Mouse (Mus musculus) hindbrain, embryonic 12.5 days (tissue): ENCODE measurements around the gene Zfp219. TPM values are rescaled to one million over a fixed set of nuclear protein-coding genes. Genes with fewer than 3 reads are reported as not detected.

Experiments used
- ATAC-seq: fragments of 200-750 bp; cut with Nextera tagmentation; 2 replicates; pipeline ENCODE4 v1.8.0; 2017; ENCODE audit warnings: moderate TSS enrichment; ENCODE audit not compliant: low FRiP score
- H3K27ac ChIP-seq: fragments of 300-500 bp; sonication (generic); 2 replicates; pipeline ENCODE4 v1.5.1; 2016; ENCODE audit warnings: mild to moderate bottlenecking
- H3K27me3 ChIP-seq: fragments of 300-500 bp; sonication (generic); 2 replicates; pipeline ENCODE4 v1.6.1; 2016; ENCODE audit warnings: mild to moderate bottlenecking
- H3K36me3 ChIP-seq: fragments of 300-500 bp; sonication (generic); 2 replicates; pipeline ENCODE4 v1.6.1; 2016; ENCODE audit warnings: mild to moderate bottlenecking
- H3K4me1 ChIP-seq: fragments of 300-500 bp; sonication (generic); 2 replicates; pipeline ENCODE4 v1.6.1; 2016
- H3K4me2 ChIP-seq: fragments of 300-500 bp; sonication (generic); replicated peaks from 2 replicates; pipeline ENCODE4 v1.6.1; 2016; ENCODE audit warnings: mild to moderate bottlenecking
- H3K4me3 ChIP-seq: fragments of 300-500 bp; sonication (generic); 2 replicates; pipeline ENCODE4 v1.5.1; 2016; ENCODE audit warnings: mild to moderate bottlenecking
- H3K9ac ChIP-seq: fragments of 300-500 bp; sonication (generic); 2 replicates; pipeline ENCODE4 v1.6.1; 2016; ENCODE audit warnings: mild to moderate bottlenecking, moderate library complexity
- H3K9me3 ChIP-seq: fragments of 300-500 bp; sonication (generic); replicated peaks from 2 replicates; pipeline ENCODE4 v1.6.1; 2016; ENCODE audit warnings: mild to moderate bottlenecking
- WGBS: fragments of 180-500 bp; shearing (Covaris S2); methylation state at CpG from one replicate; pipeline ENCODE4 v1.1.7; 2016; 5-methylcytosine and 5-hydroxymethylcytosine counted together
- polyA plus RNA-seq: library from polyadenylated mRNA; unstranded; fragments of >200 nt; fragmentation: Nextera tagmentation; extraction: Ambion mirVana; gene quantifications from 2 replicates; pipeline ENCODE4 v1.2.1, GENCODE M21; 2016

The Zfp219 gene
- polyA plus RNA-seq, 1 experiment from 2014 or later = 71.7 TPM

DNA sequence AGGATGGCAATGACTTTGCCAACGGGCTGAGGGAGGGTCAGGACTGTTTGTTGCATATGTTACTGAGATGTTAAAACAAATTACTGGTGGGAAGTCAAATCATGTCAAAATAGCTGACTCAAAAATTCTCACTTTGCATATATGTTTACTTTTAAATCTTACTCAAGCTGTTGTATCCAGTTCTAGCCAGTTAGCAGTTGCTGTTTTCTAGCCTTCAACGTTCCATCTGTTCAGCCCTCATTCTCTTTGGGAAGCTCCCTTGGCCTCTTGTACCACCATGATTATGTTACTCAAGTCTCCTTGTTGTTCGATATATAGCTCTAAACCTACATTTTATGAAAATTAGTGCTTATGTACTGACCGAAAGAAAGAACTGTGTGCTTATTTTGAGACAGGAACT is 5.8 kb upstream of the Zfp219 start:
- WGBS = 85% methylated on average over 4 of the region's 4 CpGs
- Histone ChIP-seq H3K27ac (no peak overlapping the region), H3K4me2 (no peak overlapping the region), H3K36me3 (no peaks in the 10 kb centered on the region), H3K9ac (no peak overlapping the region), H3K4me3 (no peak overlapping the region), H3K4me1 (peaks cover 6% of the 10 kb centered on the region; the same call in 1 of the 2 replicates), H3K27me3 (no peaks in the 10 kb centered on the region), H3K9me3 (no peaks in the 10 kb centered on the region)
- ATAC-seq = no peak

DNA sequence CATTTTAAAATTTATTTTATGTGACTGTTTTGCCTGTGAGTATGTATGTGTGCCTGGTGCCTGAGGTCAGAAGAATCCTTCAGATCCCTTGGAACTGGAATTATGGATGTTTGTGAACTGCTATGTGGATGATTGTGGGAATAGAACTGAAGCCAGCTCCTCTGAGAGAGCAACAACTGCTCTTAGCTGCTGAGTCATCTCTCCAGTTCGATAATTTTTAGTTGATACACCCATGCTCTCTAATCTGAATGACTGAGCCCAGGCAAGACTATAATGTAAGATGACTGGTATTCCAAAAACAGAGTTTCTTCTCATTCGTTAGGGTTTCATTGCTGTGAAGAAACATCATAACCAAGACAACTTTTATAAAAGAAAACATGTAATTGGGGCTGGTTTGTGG is 3.6 kb upstream of the Zfp219 start:
- peaks cover 16% of the 10 kb centered on the region for H3K4me1 ChIP-seq
- WGBS = 92% methylated on average over 2 of the region's 2 CpGs
- H3K27me3 ChIP-seq = no peaks in the 10 kb centered on the region
- H3K9ac ChIP-seq = no peak overlapping the region
- H3K36me3 ChIP-seq = no peaks in the 10 kb centered on the region
- H3K27ac ChIP-seq = no peak overlapping the region
- H3K9me3 ChIP-seq = no peaks in the 10 kb centered on the region
- ATAC-seq = no peak
- no peak overlapping the region for H3K4me3 ChIP-seq
- no peak overlapping the region for H3K4me2 ChIP-seq

DNA sequence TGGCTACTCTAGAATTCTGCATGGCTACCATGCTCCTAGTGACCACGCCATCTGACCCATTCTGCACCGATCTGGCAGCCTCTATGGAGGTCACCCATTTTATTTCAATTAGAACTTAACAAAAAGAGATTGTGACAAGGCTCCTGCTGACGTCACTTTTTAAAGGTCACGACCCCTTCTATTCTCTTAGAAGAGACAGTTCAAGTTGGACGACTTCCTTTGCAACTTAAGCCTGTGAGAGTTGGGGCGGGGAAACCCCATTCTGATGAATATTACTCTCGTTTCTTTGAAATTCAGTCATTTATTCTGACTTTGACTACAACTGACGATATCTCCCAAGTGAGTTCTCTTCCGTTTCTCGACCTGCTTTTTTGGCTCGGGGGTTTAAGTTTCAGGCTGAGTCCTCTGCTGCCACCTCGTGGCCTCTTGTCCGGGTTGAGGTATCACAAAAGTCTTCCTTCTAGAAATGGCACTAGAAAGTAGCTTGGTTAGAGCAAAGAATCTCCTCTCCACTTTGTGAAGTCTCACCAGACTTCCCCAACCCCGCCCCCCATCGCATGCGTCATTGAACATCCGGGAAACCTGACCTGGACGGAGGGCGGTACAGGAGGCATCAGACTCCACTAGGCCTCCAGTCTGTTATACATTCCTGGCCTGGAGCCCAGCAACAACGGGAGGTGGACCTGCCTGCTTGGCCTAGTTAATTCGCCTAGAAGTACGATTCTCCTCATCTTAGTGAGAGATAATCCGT is 2.4 kb upstream of the Zfp219 start:
- peaks cover 26% of the 10 kb centered on the region for H3K4me1 ChIP-seq
- 0 out of 2 replicates have a peak overlapping the region, but pooled peaks have one; percentile 23 for H3K9ac ChIP-seq
- H3K27me3 ChIP-seq = no peaks in the 10 kb centered on the region
- 3% methylated on average over 23 of the region's 23 CpGs for WGBS
- ATAC-seq = no peak
- H3K36me3 ChIP-seq = no peaks in the 10 kb centered on the region
- H3K4me3 ChIP-seq = peak overlapping the region; percentile 12; the same call in 1 of the 2 replicates
- peak overlapping the region; percentile 79 for H3K27ac ChIP-seq
- H3K9me3 ChIP-seq = no peaks in the 10 kb centered on the region
- peak overlapping the region; percentile 46 for H3K4me2 ChIP-seq

DNA sequence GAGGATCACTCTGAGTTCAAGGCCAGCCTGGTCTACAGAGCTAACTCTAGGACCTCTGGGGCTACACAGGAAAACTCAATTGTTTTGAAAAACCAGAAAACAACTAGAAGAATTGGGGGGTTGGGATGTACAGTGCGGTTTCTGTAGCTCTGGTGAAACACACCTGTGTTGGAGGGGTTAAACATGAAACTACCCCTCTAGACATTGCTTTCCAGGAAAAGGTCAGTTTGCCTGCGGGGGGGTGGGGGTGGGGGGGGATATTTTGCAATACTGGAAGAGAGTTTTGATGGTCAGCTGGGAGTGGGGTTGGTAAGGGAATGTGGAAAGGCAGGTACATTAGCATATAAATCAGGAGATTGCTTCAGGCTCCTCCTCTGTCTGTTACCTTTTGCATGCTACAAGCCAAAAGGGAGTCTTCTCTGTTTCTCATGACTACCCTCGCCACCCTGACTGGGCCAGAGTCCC is 1.7 kb upstream of the Zfp219 start:
- Histone ChIP-seq H3K27me3 (no peaks in the 10 kb centered on the region), H3K36me3 (no peaks in the 10 kb centered on the region), H3K4me1 (peaks cover 26% of the 10 kb centered on the region), H3K9me3 (no peaks in the 10 kb centered on the region), H3K27ac (no peak overlapping the region), H3K4me2 (no peak overlapping the region), H3K4me3 (no peak overlapping the region), H3K9ac (0 out of 2 replicates have a peak overlapping the region, but pooled peaks have one; percentile 0)
- no peak for ATAC-seq
- 55% methylated on average over 3 of the region's 3 CpGs for WGBS

DNA sequence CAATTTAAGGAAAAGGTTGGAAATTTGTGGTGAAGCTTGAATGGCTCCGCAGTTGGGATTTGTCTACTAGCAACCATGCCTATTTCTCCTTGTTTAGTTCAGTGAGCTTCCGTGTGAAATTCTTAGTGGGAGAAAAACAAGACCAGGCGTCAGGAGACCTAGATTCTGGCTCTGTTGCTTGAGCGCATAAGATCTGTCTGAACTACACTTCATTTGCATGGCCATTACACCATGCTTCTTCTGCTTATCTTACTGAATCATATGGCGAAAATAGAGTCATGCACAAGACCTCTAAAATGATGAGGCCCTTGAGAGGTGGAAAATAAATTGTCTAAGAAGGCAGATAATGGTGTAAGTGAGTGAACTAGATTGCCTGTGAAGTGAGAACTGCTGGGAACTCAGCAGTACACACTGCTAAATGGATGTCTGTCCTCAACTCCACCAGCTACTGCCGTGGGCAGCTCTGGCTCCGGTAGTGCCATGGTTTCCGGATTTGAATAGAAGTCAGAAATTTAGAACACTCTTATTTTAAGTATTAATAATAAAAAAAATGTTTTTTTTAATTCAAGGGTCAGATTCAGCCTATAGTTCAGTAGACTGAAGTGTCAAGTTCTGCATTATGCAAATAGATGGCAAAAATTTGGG is 1.2 kb upstream of the Zfp219 start:
- Histone ChIP-seq H3K36me3 (no peaks in the 10 kb centered on the region), H3K27me3 (no peaks in the 10 kb centered on the region), H3K9ac (no peak overlapping the region), H3K4me1 (peaks cover 30% of the 10 kb centered on the region), H3K9me3 (no peaks in the 10 kb centered on the region), H3K4me3 (no peak overlapping the region), H3K27ac (no peak overlapping the region), H3K4me2 (no peak overlapping the region)
- 91% methylated on average over 8 of the region's 8 CpGs for WGBS
- no peak for ATAC-seq

DNA sequence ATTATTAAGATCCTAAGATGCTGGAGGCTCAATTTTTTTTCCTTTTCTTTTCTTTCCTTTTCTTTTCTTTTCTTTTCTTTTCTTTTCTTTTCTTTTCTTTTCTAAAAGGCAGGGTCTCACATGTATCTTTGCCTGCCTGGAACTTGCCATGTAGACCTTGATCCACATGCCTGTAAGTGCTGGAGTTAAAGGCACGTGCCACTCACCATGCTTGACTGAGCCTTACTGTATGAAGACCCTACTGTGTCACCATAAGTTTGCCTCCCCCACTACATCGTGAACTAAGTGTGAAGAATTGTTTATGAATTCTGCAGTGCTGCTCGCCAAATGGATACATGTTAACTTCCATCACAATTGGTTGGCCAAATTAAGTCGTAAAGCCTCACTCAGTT is 601 bp upstream of the Zfp219 start:
- no peak overlapping the region for H3K9ac ChIP-seq
- H3K9me3 ChIP-seq = no peaks in the 10 kb centered on the region
- H3K4me3 ChIP-seq = no peak overlapping the region
- H3K4me1 ChIP-seq = peaks cover 36% of the 10 kb centered on the region
- 71% methylated on average over 4 of the region's 4 CpGs for WGBS
- no peaks in the 10 kb centered on the region for H3K27me3 ChIP-seq
- H3K27ac ChIP-seq = peak overlapping the region; percentile 98; the same call in 1 of the 2 replicates
- no peak for ATAC-seq
- H3K4me2 ChIP-seq = peak overlapping the region; percentile 70
- no peaks in the 10 kb centered on the region for H3K36me3 ChIP-seq

DNA sequence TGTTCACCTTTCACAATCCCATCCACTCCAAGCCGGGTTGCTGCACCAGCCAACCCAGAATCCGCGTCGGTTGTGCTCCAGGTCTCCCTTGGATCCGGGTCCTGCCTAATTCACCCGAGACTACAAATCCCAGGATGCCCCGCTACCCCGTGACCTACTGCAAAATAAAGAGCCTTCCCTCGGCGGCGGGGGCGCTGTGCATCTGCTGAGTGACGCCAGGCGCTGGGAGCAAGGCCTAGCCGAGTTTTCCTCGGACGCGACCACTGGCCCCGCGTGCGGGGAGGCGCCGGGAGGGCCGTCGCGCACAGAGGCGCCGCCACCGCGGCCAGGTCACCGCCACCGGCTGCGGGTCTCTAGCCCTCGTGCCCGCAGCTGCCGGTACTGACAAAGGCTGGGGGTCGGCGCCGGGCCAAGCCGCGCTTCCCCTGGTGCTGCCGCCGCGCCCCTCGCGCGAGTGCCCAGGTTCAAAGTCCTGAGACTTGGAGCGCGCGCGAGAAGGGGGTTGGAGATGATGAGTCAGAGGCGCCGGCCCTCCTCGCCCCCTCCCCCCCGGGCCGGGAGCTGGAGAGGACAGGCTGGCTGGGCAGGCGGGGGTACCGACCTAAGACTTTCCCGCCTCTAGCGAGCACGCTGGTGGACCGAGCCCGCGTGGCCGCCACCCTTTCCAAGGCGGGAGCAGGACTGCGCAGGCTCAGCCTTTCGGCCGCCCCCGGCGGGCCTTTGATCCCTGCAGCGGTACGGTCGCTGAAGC is 768 bp downstream of the Zfp219 start:
- Histone ChIP-seq H3K4me2 (peak overlapping the region; percentile 70), H3K27ac (peak overlapping the region; percentile 98), H3K9me3 (no peaks in the 10 kb centered on the region), H3K4me3 (peak overlapping the region; percentile 55), H3K27me3 (no peaks in the 10 kb centered on the region), H3K4me1 (peaks cover 47% of the 10 kb centered on the region), H3K9ac (peak overlapping the region; percentile 86), H3K36me3 (no peaks in the 10 kb centered on the region)
- ATAC-seq = peak; percentile 92
- under 1% methylated on average over 73 of the region's 74 CpGs for WGBS

DNA sequence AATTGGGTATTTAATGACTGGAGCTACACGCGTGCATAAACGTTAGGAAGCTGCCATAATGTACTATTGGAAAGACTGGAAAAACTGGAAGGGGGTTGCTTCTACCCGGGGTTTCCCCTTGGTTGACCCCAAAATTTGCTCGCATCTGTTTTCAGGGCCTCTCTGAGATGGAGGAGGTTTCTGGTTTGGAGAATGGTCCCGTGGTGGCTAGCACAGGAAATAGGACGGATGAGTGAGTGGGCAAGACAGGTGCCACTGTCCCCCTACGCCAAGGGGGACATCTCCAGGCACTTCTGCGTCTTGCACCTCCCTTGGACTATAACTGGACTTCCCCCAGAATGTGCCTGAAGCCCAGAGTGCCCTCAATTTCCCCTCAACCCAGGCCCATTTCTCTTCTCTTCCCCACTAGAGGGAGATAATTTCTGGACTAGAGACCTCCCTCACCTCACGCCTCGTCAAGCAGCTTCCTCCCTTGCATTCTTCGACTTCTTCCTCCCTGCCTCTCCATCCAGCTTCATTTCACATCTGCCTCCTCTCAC is 1.4 kb downstream of the Zfp219 start:
- Histone ChIP-seq H3K4me1 (peaks cover 47% of the 10 kb centered on the region), H3K9ac (peak overlapping the region; percentile 86), H3K4me3 (peak overlapping the region; percentile 55), H3K36me3 (no peaks in the 10 kb centered on the region), H3K9me3 (no peaks in the 10 kb centered on the region), H3K27ac (peak overlapping the region; percentile 98), H3K27me3 (no peaks in the 10 kb centered on the region), H3K4me2 (peak overlapping the region; percentile 70)
- 41% methylated on average over 12 of the region's 12 CpGs for whole genome bisulfite sequencing
- no peak for ATAC-seq

DNA sequence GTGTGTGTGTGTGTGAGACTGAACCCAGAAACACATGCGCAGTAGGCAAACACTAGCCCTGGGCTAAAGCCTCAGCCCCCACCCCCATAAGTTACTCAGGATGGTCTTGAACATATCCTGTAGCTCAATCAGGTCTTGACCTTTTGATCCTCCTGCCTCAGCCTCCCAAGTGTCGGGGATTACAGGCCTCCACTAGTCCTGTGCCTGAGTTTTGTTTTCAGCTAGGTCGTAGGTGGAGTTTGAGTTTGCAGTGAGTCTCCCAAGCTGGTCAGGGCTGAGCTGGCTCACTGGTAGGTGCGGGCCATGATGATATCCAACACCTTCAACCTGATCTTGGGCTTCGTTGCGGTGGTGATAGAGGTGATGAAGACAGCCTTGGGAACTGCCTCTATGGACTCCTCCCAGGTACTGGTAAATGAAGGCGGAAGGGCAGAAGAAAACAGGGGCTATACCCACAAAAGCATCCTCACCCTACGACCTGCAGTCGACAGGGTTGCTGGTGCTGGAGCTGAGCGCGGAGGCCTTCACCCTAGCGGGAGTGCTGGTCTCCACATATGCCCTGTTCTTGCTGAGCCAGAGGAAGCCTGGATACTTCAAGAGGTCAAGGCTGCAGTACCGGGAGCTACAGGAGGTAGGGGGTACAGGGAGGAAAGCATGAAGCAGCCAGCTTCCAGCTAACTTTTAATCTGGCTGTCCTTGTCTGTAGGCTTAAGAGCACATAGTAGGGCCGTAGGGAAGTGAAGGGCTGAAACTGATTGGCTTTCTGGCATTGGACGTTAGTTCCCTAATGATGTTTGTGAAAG is 2.1 kb downstream of the Zfp219 start:
- H3K27ac ChIP-seq = peak overlapping the region; percentile 98
- ATAC-seq = no peak

DNA sequence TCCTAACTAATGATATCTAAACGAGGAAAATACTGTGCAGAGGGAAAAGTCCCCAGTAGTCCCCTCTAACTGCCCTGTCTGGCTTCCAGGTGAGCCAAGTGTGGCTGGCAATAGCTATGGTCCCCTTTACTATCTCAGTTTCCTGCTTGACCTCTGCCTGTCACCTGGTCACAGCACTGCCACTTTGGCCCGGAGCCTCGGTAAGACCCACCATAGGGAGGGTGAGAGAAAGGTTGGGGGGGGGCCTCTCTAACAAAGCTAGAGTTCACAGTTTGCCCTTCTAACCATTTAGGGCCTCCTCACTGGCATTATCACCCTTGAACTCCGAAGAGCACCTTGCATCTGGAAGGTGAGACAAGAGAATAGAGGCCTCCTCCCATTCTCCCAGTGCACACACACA is 2.9 kb downstream of the Zfp219 start:
- no peak overlapping the region for H3K4me3 ChIP-seq
- H3K27me3 ChIP-seq = no peaks in the 10 kb centered on the region
- H3K4me2 ChIP-seq = no peak overlapping the region
- H3K9ac ChIP-seq = no peak overlapping the region
- no peak overlapping the region for H3K27ac ChIP-seq
- 73% methylated on average over 4 of the region's 4 CpGs for WGBS
- H3K36me3 ChIP-seq = no peaks in the 10 kb centered on the region
- ATAC-seq = no peak
- H3K9me3 ChIP-seq = no peaks in the 10 kb centered on the region
- peaks cover 53% of the 10 kb centered on the region for H3K4me1 ChIP-seq

More for the DNA sequence above, 2.1 kb downstream of the Zfp219 start:
- H3K27me3 ChIP-seq = no peaks in the 10 kb centered on the region
- WGBS = 89% methylated on average over 15 of the region's 15 CpGs
- H3K36me3 ChIP-seq = no peaks in the 10 kb centered on the region
- peak overlapping the region; percentile 55; the same call in 1 of the 2 replicates for H3K4me3 ChIP-seq
- no peaks in the 10 kb centered on the region for H3K9me3 ChIP-seq
- H3K4me1 ChIP-seq = peaks cover 48% of the 10 kb centered on the region
- H3K9ac ChIP-seq = peak overlapping the region; percentile 86; the same call in 1 of the 2 replicates
- H3K4me2 ChIP-seq = peak overlapping the region; percentile 70

DNA sequence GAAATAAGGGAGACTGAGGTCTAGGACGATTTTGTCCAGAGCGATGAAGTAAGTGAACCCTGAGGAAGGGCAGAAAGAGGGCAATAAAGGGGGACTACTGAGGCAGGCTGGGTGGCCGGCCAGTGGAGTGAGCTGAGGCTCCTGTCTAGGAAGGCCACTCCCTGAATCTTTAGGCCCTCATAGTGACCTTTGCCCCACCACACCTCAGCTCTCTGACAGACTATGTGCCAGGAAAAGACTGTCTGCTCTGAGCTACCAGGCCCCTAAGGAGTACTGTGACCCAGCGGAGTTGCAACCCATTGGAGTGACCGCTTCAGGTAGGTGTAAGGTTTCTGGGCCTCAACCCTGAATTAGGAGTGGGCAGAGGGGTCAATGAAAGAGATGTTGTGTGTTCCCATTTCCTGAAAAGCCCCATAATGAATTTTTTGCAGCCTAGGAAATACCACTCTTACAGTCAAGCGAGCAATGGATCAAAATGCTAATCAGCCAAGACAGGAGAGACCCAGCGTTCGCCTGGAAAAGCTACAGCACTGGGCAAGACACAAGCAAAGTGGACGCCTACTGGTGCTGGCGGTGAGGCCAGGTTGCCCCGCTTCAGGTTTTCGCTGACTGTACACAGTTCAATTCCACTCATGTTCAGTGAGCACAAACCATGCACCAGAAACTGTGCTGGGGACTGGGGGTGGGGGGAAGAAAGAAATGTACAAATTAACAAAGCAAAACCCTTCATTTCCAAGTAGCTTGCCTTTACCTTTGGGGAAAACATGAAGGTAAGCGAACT is 3.7 kb downstream of the Zfp219 start:
- 76% methylated on average over 13 of the region's 13 CpGs for WGBS
- ATAC-seq = no peak
- Histone ChIP-seq H3K36me3 (no peaks in the 10 kb centered on the region), H3K27ac (no peak overlapping the region), H3K9ac (peak overlapping the region; percentile 98; the same call in 1 of the 2 replicates), H3K4me3 (no peak overlapping the region), H3K27me3 (no peaks in the 10 kb centered on the region), H3K9me3 (no peaks in the 10 kb centered on the region), H3K4me1 (peaks cover 58% of the 10 kb centered on the region), H3K4me2 (no peak overlapping the region)
